In the genomic region with DNA sequence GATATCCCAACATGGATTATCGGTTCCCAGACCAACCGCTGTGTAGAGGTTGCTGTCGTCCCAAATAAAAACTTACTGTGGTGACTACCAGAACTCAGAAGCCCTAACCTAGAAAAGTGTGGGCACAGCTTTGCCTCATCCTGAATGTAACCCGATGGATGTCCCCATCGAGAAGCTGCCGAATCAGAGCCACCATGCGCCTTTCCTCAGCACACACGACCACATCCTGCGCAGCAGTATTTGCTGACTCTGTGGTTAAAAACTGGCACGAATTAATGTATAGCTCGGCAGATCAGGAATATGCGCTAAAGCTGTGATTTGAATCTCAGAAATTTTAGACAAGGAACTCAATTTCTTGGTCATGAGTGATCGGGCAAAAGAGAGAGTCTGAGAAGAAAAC, we compare ENCODE assay signal across 10 mouse cellular contexts.
"Had no signal": no experiment of that assay in that cellular context is flagged by ENCODE, and none has a peak within 500 bp of the region (broad histone marks: within the 10 kb centered on the region; RNA-seq: fewer than 3 reads in every experiment).

No protein-coding gene starts in this region.

- DNase-seq: kidney, adult 2 months; kidney, postnatal 25 days; layer of hippocampus, adult 9-11 months; layer of hippocampus, postnatal 36 days; liver; liver, embryonic 13.5 days; liver, postnatal 0 days; lung, postnatal 36 days; retina, postnatal 1 day; right cerebral cortex, postnatal 14 days had no signal
